Mouse (Mus musculus) kidney, postnatal 25 days (tissue): ENCODE data around the gene Add3.
A peak's percentile ranks its signal among the peaks of the same experiment; 100 is the strongest.

ENCODE experiments used
- DNase-seq, 2 experiments: peaks; one replicate each; pipeline ENCODE4 v3.0.0; 2021; ENCODE audit warnings: mixed read lengths in 2 of 2

The Add3 gene

GRCm38 (mm10) chr19:53241806-53242205 lies 101.6 kb downstream of the Add3 start:
- peak in 1 of 2 experiments; percentile 24 for DNase-seq

- DNase-seq = peak in 1 of 2 experiments; percentile 13
Observed at GRCm38 (mm10) chr19:53243956-53244355, 103.7 kb downstream of the Add3 start.

GRCm38 (mm10) chr19:53247558-53247957 lies 107.3 kb downstream of the Add3 start:
- no peak for DNase-seq

- DNase-seq = peak; percentile 51 to 55
Observed at GRCm38 (mm10) chr19:53248023-53248494, 107.8 kb downstream of the Add3 start.

GRCm38 (mm10) chr19:53251015-53251414 lies 110.8 kb downstream of the Add3 start:
- DNase-seq = no peak

DNA sequence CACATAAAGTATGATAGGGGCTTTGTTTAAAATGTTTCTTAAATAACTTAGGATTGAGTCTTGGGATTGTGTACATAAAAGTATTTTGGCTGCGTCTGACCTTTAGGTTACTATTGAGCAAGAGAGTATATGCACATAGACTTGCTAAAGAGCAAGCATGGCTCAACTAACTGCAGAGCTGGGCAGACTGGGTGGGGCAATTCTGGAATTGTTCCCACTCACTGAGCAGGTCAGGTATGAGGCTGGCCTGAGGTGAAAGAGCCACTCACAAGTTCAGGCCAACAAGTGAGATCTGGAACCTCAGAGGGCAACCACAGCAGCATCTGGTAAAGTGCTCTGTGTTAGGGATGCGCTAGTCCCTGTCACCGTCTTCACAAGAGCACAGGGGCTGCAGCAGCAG lies 111.4 kb downstream of the Add3 start:
- no peak for DNase-seq

- no peak for DNase-seq
Observed at GRCm38 (mm10) chr19:53252111-53253028, 112.1 kb downstream of the Add3 start.

- DNase-seq = no peak
Observed at GRCm38 (mm10) chr19:53256361-53256760, 116.1 kb downstream of the Add3 start.

DNA sequence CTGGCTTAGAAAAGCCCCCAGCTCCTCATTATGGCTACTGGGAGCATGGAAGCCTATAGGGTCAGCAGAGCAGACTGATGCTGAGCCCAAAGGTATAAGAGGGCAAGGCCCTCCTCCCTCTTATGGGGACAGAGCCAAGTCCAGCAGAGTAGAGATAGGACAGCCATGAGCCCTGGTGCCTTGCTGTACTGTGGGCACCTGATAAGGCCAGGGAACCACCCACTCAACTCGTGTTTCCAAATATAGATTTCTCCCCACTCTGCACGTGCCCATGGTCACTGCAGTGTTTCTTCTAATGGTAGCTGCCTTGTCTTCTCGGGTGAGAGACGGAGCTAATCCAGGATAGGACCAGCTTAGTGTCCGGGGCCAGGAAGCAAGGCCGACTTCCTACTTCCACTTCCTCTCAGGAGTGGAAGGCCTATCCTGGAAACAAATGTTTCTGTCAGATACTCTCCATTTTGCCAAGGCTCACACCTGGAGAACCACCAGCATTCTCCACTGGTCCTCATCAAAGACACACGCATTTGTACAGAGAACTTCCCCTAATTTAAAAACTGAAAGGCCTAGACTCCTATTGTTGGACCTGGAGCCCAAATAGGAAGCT lies 116.8 kb downstream of the Add3 start:
- no peak for DNase-seq

DNA sequence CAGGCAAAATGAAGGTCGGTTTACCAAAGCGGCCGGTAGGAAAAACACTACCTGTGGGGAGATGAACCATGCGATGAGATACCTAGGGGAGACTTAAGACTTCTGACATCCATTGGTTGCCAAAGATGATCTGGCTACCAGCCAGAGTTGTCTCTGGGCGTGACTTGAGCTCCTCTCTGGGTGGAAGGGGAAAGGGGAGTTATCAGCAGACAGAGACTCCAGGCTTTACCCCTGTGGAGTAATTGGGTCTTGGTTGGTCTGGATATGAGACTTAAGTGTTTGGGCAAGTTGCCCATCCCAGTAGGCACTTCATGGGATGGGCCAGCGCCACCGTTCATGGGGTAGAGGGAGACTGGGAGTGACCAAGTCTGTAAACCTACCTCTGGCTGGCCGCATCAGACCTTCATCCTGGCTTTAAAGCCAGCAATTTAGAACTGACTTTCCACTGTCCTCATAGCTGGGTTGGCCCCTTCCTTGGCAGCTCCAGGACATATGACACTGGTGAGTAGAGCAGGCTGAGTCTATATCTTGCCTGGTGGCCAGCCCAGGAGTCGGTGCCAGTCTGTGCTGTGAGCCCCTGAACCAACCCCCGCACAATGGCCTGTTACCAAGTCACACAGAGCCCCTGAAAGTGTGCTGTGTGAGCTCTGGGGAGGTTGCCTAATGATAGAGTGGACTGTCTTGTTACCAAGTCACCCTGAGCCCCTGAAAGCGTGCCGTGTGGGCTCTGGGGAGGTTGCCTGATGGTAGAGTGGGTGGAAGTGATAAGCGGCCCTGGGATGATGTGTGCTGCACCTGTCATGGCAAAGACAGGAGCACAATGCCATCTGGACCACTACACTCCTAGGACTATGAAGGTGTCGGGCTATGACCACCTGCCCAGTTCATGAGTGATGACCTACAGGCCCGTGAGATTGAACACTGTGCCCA lies 117.7 kb downstream of the Add3 start:
- no peak for DNase-seq

DNA sequence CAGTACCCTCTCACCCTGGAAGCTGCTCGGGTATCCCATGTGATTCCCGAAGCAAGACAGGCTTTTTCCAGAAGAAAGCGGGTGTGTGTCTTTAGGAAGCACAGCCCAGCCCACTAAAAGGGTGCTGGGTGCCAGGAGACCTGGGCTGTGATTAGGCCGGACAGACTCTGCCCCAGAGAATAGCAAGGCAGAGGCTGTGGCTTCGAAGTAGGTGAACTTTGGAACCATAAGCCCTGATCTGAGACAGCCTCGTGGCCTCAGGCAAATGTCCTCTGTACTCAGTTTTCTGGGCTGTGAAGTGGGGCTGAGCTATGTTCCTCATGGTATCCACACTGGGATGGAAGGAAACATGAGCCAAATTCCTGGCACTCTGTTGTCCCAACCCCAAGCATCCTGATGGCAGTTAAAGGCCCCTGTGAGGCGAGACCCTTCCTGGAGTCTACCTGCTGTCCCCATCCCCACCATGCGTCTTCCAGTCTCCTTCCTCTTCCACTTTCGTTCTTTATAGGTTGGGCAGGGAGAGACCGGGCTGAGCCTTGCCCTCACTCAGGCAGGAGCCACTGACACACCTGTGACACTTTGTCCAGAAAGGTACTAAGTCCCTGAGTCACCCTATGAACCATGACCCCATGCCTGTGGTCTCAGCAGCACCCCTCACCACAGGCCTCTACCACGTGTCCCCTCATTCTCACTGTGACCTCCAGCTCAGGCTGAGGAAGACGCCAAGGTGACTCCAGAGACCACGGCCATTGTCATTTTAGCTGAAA lies 118.7 kb downstream of the Add3 start:
- peak; percentile 42 to 64 for DNase-seq

GRCm38 (mm10) chr19:53259541-53259940 lies 119.3 kb downstream of the Add3 start:
- no peak for DNase-seq

DNA sequence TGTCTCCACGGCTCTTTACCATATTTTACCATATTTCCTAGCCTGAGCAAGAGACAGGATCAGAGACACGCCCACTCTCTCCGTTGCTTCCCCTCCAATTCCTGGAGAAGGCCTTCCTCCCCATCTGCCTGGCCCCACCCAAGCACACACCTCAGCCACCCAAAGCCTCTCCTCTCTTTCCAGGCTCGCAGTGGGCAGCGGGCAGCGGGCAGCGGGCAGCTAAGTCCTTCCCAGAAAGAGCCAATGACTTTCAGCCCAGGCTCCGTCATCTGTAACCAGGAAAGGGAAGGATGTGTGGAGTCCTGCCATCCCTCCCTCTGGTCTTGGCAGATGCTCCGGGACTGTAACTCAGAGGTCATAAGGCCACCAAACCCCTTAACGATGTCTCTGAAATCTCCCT lies 120.0 kb downstream of the Add3 start:
- no peak for DNase-seq

- DNase-seq = no peak
Observed at GRCm38 (mm10) chr19:53260828-53261227, 120.6 kb downstream of the Add3 start.

- no peak for DNase-seq
Observed at GRCm38 (mm10) chr19:53262061-53262460, 121.8 kb downstream of the Add3 start.

DNA sequence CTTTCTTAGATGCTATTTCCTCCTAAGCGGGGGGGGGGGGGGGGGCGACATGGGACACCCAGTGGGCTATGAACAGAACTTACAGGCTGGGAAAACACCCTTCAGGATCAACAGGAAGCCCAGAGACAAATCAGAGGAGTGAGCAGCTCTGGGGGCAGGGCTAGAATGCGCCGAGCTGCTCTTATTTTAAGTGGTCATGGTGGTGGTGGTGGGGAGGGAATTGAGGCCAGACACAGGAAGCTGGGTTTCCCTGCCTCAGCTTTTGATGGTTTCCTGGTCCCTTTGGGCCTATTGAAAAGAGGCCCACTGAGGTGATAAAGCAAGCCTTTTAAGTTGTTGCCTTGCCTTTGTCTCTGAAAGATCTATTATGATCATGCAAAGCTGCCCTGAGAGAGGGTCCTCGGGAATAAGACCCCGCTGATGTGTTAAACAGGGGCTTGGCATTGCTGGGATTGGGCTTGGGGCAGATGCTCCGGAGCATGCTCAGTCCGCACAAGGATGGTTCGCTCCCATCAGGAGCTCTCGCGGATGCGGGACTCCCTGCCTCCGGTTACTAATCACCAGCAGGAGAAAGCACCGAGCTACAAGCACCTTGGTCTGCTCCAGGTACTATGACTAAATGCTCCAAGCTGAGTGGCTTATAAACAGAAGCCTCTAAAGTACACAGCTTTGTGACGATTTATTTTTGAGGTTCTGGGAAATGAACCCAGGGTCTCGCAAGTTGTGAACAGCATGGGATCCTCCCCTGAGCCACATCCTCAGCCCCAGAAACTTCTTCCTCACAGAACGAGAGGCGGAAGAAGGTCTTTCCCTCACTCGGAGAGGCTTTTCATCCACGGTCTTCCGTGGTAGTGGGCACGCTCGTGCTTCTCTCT lies 123.9 kb downstream of the Add3 start:
- DNase-seq = no peak

DNA sequence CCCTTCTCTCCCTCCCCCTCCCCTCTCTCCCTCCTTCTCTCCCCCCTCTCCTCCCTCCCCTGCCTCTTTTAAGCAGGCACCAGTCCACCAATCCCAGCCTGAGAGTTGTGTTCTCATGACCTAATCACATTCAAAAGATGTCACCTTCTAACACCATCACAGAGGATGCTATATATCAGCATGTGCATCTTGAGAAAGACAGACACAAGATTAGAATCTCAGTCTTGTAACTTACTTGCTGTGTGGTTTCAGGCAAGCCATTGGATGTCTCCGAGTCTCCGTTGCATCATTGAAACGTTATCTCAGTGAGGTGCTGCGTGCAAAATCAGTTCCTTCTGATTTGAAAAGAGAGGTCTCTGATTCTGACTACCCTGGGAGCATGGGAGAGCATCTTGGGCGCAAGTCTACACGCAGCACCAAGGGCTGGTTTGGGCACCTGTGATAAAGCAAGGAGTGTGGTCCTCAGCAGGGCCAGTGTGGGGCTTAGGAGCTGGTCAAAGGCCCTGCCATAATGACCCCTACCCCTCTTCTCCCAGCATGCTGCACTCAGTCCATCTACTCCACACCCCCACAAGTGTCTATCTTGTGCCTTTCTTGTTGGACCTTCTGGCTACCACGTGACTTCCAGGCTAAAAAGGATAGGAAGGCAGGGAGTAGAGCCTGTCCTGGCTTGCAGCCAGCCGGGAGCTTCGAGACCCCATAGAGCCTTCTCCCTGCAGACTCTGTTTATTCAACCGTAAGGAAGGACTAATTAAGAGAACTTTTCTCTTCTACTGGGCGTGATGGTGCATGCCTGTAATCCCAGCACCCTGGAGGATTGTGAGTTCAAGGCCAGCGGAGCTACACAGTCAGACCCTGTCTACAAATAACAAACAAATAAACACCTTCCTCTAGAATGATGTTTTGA lies 124.8 kb downstream of the Add3 start:
- no peak for DNase-seq

- no peak for DNase-seq
Observed at GRCm38 (mm10) chr19:53267305-53267704, 127.1 kb downstream of the Add3 start.

GRCm38 (mm10) chr19:53273055-53273722 lies 132.9 kb downstream of the Add3 start:
- DNase-seq = no peak
